Mouse (Mus musculus) stomach, embryonic 15.5 days (tissue): ENCODE measurements at regions not wholly inside any gene's neighbourhood (a gene's known extent, or its start where the extent isn't known, plus 50 kb on each side); places are given as distances from the start of the nearest gene placed in this dataset.

Experiments
- ATAC-seq: fragments of 200-750 bp; cut with Nextera tagmentation; 2 replicates; pipeline ENCODE4 v1.8.0; 2017; ENCODE audit warnings: low read depth, moderate number of reproducible peaks, moderate TSS enrichment; ENCODE audit not compliant: insufficient read depth, low FRiP score
- H3K27ac ChIP-seq: fragments of 300-500 bp; sonication (generic); 2 replicates; pipeline ENCODE4 v1.5.1; 2015; ENCODE audit warnings: mild to moderate bottlenecking, inconsistent platforms
- H3K27me3 ChIP-seq: fragments of 300-500 bp; sonication (generic); replicated peaks from 2 replicates; pipeline ENCODE4 v1.6.1; 2015; ENCODE audit warnings: inconsistent platforms
- H3K36me3 ChIP-seq: fragments of 300-500 bp; sonication (generic); 2 replicates; pipeline ENCODE4 v1.6.1; 2015; ENCODE audit warnings: inconsistent platforms
- H3K4me1 ChIP-seq: fragments of 300-500 bp; sonication (generic); 2 replicates; pipeline ENCODE4 v1.6.1; 2015; ENCODE audit warnings: inconsistent platforms
- H3K4me2 ChIP-seq: fragments of 300-500 bp; sonication (generic); 2 replicates; pipeline ENCODE4 v1.6.1; 2015; ENCODE audit warnings: mild to moderate bottlenecking, inconsistent platforms
- H3K4me3 ChIP-seq: fragments of 300-500 bp; sonication (generic); replicated peaks from 2 replicates; pipeline ENCODE4 v1.5.1; 2015; ENCODE audit warnings: inconsistent platforms
- H3K9ac ChIP-seq: fragments of 300-500 bp; sonication (generic); 2 replicates; pipeline ENCODE4 v1.6.1; 2015; ENCODE audit warnings: inconsistent platforms
- H3K9me3 ChIP-seq: fragments of 300-500 bp; sonication (generic); 2 replicates; pipeline ENCODE4 v1.6.1; 2016; ENCODE audit warnings: inconsistent platforms
- WGBS: fragments of 180-500 bp; shearing (Covaris S2); methylation state at CpG from one replicate; pipeline ENCODE4 v1.1.7; 2015; 5-methylcytosine and 5-hydroxymethylcytosine counted together

- Histone ChIP-seq H3K27me3 (no peaks in the 10 kb centered on the region), H3K9ac (no peak overlapping the region), H3K9me3 (no peaks in the 10 kb centered on the region), H3K4me2 (no peak overlapping the region), H3K4me3 (no peak overlapping the region), H3K27ac (no peak overlapping the region), H3K36me3 (no peaks in the 10 kb centered on the region), H3K4me1 (no peaks in the 10 kb centered on the region)
- no peak for ATAC-seq
These were observed 93.8 kb upstream of the Wdpcp start for GRCm38 (mm10) chr11:21478191-21478590.

- no peaks in the 10 kb centered on the region for H3K9me3 ChIP-seq
- 79% methylated on average over 4 of the region's 4 CpGs for WGBS
- no peaks in the 10 kb centered on the region for H3K36me3 ChIP-seq
These were observed 99.7 kb upstream of the Ugp2 start for GRCm38 (mm10) chr11:21470711-21471110.

GRCm38 (mm10) chr11:21468465-21468864 is 97.5 kb upstream of the Ugp2 start:
- H3K4me1 ChIP-seq, result no peaks in the 10 kb centered on the region
- no peaks in the 10 kb centered on the region for H3K27me3 ChIP-seq
- ATAC-seq, result no peak
- no peaks in the 10 kb centered on the region for H3K36me3 ChIP-seq
- H3K9ac ChIP-seq, result no peak overlapping the region
- no peaks in the 10 kb centered on the region for H3K9me3 ChIP-seq
- no peak overlapping the region for H3K27ac ChIP-seq
- no peak overlapping the region for H3K4me3 ChIP-seq
- no peak overlapping the region for H3K4me2 ChIP-seq

More at GRCm38 (mm10) chr11:21470711-21471110, 99.7 kb upstream of the Ugp2 start:
- H3K9ac ChIP-seq, result no peak overlapping the region
- no peak overlapping the region for H3K4me2 ChIP-seq
- no peak for ATAC-seq
- H3K4me1 ChIP-seq, result no peaks in the 10 kb centered on the region
- H3K27me3 ChIP-seq, result no peaks in the 10 kb centered on the region
- no peak overlapping the region for H3K27ac ChIP-seq
- H3K4me3 ChIP-seq, result no peak overlapping the region

GRCm38 (mm10) chr11:21460011-21460410 is 89.0 kb upstream of the Ugp2 start:
- no peaks in the 10 kb centered on the region for H3K36me3 ChIP-seq
- H3K4me2 ChIP-seq, result no peak overlapping the region
- H3K4me1 ChIP-seq, result no peaks in the 10 kb centered on the region
- H3K27me3 ChIP-seq, result no peaks in the 10 kb centered on the region
- no peak for ATAC-seq
- no peak overlapping the region for H3K4me3 ChIP-seq
- H3K27ac ChIP-seq, result no peak overlapping the region
- H3K9me3 ChIP-seq, result no peaks in the 10 kb centered on the region
- no peak overlapping the region for H3K9ac ChIP-seq

GRCm38 (mm10) chr11:21453308-21454106 is 82.5 kb upstream of the Ugp2 start:
- ATAC-seq, result no peak
- Histone ChIP-seq H3K4me1 (no peaks in the 10 kb centered on the region), H3K27ac (no peak overlapping the region), H3K4me2 (no peak overlapping the region), H3K36me3 (no peaks in the 10 kb centered on the region), H3K9me3 (no peaks in the 10 kb centered on the region), H3K9ac (no peak overlapping the region), H3K27me3 (no peaks in the 10 kb centered on the region), H3K4me3 (no peak overlapping the region)
- 72% methylated on average over 3 of the region's 4 CpGs for WGBS

- Histone ChIP-seq H3K4me2 (no peak overlapping the region), H3K4me1 (no peaks in the 10 kb centered on the region), H3K4me3 (no peak overlapping the region), H3K9ac (no peak overlapping the region), H3K36me3 (no peaks in the 10 kb centered on the region), H3K9me3 (no peaks in the 10 kb centered on the region), H3K27me3 (no peaks in the 10 kb centered on the region), H3K27ac (no peak overlapping the region)
- no peak for ATAC-seq
- WGBS, result 41% methylated on average over 2 of the region's 2 CpGs
These were observed 62.7 kb upstream of the Ugp2 start for GRCm38 (mm10) chr11:21433726-21434125.

GRCm38 (mm10) chr11:21430021-21430420 is 59.0 kb upstream of the Ugp2 start:
- no peak overlapping the region for H3K27ac ChIP-seq
- no peaks in the 10 kb centered on the region for H3K36me3 ChIP-seq
- no peaks in the 10 kb centered on the region for H3K9me3 ChIP-seq
- no peak overlapping the region for H3K4me3 ChIP-seq
- no peak for ATAC-seq
- no peak overlapping the region for H3K9ac ChIP-seq
- 52% methylated on average over 1 of the region's 1 CpGs for WGBS
- no peaks in the 10 kb centered on the region for H3K4me1 ChIP-seq
- H3K4me2 ChIP-seq, result no peak overlapping the region
- H3K27me3 ChIP-seq, result no peaks in the 10 kb centered on the region

GRCm38 (mm10) chr11:21428749-21429148 is 57.7 kb upstream of the Ugp2 start:
- ATAC-seq, result no peak
- Histone ChIP-seq H3K36me3 (no peaks in the 10 kb centered on the region), H3K27ac (no peak overlapping the region), H3K27me3 (no peaks in the 10 kb centered on the region), H3K9me3 (no peaks in the 10 kb centered on the region), H3K4me1 (no peaks in the 10 kb centered on the region), H3K4me2 (no peak overlapping the region), H3K4me3 (no peak overlapping the region), H3K9ac (no peak overlapping the region)
- WGBS, result 74% methylated on average over 6 of the region's 6 CpGs

GRCm38 (mm10) chr11:21428013-21428317 is 57.0 kb upstream of the Ugp2 start:
- WGBS, result 43% methylated on average over 3 of the region's 3 CpGs
- Histone ChIP-seq H3K4me1 (no peaks in the 10 kb centered on the region), H3K4me2 (no peak overlapping the region), H3K36me3 (no peaks in the 10 kb centered on the region), H3K4me3 (no peak overlapping the region), H3K9me3 (no peaks in the 10 kb centered on the region), H3K27me3 (no peaks in the 10 kb centered on the region), H3K9ac (no peak overlapping the region), H3K27ac (no peak overlapping the region)
- ATAC-seq, result no peak

GRCm38 (mm10) chr11:21427291-21428012 is 56.5 kb upstream of the Ugp2 start:
- no peaks in the 10 kb centered on the region for H3K4me1 ChIP-seq
- no peak overlapping the region for H3K27ac ChIP-seq
- H3K9ac ChIP-seq, result no peak overlapping the region
- no peak for ATAC-seq
- no peak overlapping the region for H3K4me3 ChIP-seq
- H3K36me3 ChIP-seq, result no peaks in the 10 kb centered on the region
- 64% methylated on average over 4 of the region's 4 CpGs for WGBS
- H3K4me2 ChIP-seq, result no peak overlapping the region
- H3K27me3 ChIP-seq, result no peaks in the 10 kb centered on the region
- no peaks in the 10 kb centered on the region for H3K9me3 ChIP-seq

GRCm38 (mm10) chr11:21425480-21426101 is 54.6 kb upstream of the Ugp2 start:
- no peaks in the 10 kb centered on the region for H3K4me1 ChIP-seq
- H3K27me3 ChIP-seq, result no peaks in the 10 kb centered on the region
- no peak overlapping the region for H3K4me3 ChIP-seq
- H3K27ac ChIP-seq, result no peak overlapping the region
- H3K36me3 ChIP-seq, result no peaks in the 10 kb centered on the region
- no peak for ATAC-seq
- H3K9me3 ChIP-seq, result no peaks in the 10 kb centered on the region
- 81% methylated on average over 6 of the region's 6 CpGs for WGBS
- H3K9ac ChIP-seq, result no peak overlapping the region
- H3K4me2 ChIP-seq, result no peak overlapping the region

GRCm38 (mm10) chr11:21424345-21424744 is 53.3 kb upstream of the Ugp2 start:
- Histone ChIP-seq H3K4me3 (no peak overlapping the region), H3K9me3 (no peaks in the 10 kb centered on the region), H3K27ac (no peak overlapping the region), H3K4me2 (no peak overlapping the region), H3K9ac (no peak overlapping the region), H3K4me1 (no peaks in the 10 kb centered on the region), H3K36me3 (no peaks in the 10 kb centered on the region), H3K27me3 (no peaks in the 10 kb centered on the region)
- ATAC-seq, result no peak
